Mouse (Mus musculus) liver, postnatal 0 days (tissue): Measurements from ENCODE around the gene Crxos.

Experiments
- CTCF ChIP-seq: sonication (generic); IDR thresholded peaks from 2 replicates; pipeline ENCODE4 v1.5.1; 2016; ENCODE audit warnings: antibody characterized with exemption, low read depth
- EP300 ChIP-seq: IDR thresholded peaks from 2 replicates; pipeline ENCODE4 v1.6.1; 2016; ENCODE audit warnings: antibody characterized with exemption, low read depth, mild to moderate bottlenecking

DNA sequence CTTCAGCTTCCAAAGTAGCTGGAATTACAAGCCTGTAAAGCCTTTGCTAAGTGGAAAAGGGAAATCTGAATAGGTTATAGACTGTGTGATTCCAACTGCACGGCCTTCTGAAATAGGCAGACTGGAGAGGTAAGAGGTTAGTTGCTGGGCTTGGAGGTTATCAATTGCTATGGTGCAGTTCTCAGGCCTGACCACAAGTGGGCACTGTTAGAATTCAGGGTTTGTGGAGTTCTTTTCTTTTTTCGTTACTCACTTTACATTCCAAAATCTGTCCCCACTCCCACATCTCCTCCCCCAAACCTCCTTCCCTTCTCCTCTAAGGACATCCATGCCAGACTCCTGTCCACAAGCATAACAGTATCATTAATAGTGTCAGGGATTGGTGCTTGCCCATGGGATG is 31.8 kb downstream of the Crxos start:
- peak; percentile 78 for TF ChIP-seq CTCF
- TF ChIP-seq EP300: no peak
